Mouse (Mus musculus) liver, embryonic 15.5 days (tissue): ENCODE results near the gene Tmem222. TPM values are rescaled to one million over a fixed set of nuclear protein-coding genes. Genes with fewer than 3 reads are reported as not detected.
A peak's percentile ranks its signal among the peaks of the same experiment; 100 is the strongest.

Source experiments
- ATAC-seq: fragments of 200-750 bp; cut with Nextera tagmentation; 2 replicates; pipeline ENCODE4 v1.8.0; 2017; ENCODE audit warnings: moderate number of reproducible peaks, mild to moderate bottlenecking, moderate library complexity; ENCODE audit not compliant: insufficient read depth
- H3K27ac ChIP-seq: fragments of 300-500 bp; sonication (generic); replicated peaks from 2 replicates; pipeline ENCODE4 v1.5.1; 2015; ENCODE audit warnings: mild to moderate bottlenecking, inconsistent platforms
- H3K27me3 ChIP-seq: fragments of 300-500 bp; sonication (generic); 2 replicates; pipeline ENCODE4 v1.6.1; 2015; ENCODE audit warnings: mild to moderate bottlenecking, inconsistent platforms
- H3K36me3 ChIP-seq: fragments of 300-500 bp; sonication (generic); replicated peaks from 2 replicates; pipeline ENCODE4 v1.6.1; 2015; ENCODE audit warnings: moderate library complexity, mild to moderate bottlenecking, inconsistent platforms
- H3K4me1 ChIP-seq: fragments of 300-500 bp; sonication (generic); replicated peaks from 2 replicates; pipeline ENCODE4 v1.6.1; 2015; ENCODE audit warnings: inconsistent platforms
- H3K4me2 ChIP-seq: fragments of 300-500 bp; sonication (generic); 2 replicates; pipeline ENCODE4 v1.6.1; 2015; ENCODE audit warnings: moderate library complexity, mild to moderate bottlenecking, inconsistent platforms
- H3K4me3 ChIP-seq: fragments of 300-500 bp; sonication (generic); replicated peaks from 2 replicates; pipeline ENCODE4 v1.5.1; 2015; ENCODE audit warnings: mild to moderate bottlenecking, inconsistent platforms
- H3K9ac ChIP-seq: fragments of 300-500 bp; sonication (generic); 2 replicates; pipeline ENCODE4 v1.6.1; 2015; ENCODE audit warnings: moderate library complexity, mild to moderate bottlenecking, inconsistent platforms
- H3K9me3 ChIP-seq: fragments of 300-500 bp; sonication (generic); replicated peaks from 2 replicates; pipeline ENCODE4 v1.6.1; 2016; ENCODE audit warnings: inconsistent platforms
- WGBS: fragments of 180-500 bp; shearing (Covaris S2); methylation state at CpG from one replicate; pipeline ENCODE4 v1.1.7; 2015; ENCODE audit warnings: mixed read lengths; ENCODE audit not compliant: insufficient replicate concordance; 5-methylcytosine and 5-hydroxymethylcytosine counted together
- polyA plus RNA-seq: library from polyadenylated mRNA; unstranded; fragments of >200 nt; fragmentation: Nextera tagmentation; extraction: Ambion mirVana; gene quantifications from 2 replicates; pipeline ENCODE4 v1.2.1, GENCODE M21; 2015

Gene Tmem222
- polyA plus RNA-seq, 1 experiment from 2014 or later, result 35.8 TPM

DNA sequence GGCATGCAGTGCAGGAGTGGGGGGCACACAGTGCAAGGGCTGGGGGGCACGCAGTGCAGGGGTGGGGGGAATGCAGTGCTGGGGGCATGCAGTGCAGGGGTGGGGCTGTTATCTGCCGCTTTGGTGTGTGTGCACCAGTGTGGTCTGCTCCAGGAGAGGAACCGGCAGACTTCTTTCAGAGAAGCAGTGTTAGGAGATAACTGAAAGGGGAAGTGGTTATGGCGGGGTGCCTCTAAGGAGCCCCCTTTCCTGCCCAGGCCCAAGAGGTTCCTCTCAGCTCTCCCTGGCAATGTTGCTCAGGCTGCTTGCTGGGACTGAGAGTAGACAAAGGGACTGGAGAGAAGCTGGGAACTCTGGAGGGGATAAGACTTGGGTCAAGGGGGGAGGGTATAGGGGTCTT is 39.7 kb downstream of the Tmem222 start:
- Histone ChIP-seq H3K4me1 (peaks cover 42% of the 10 kb centered on the region), H3K4me2 (no peak overlapping the region), H3K9me3 (no peaks in the 10 kb centered on the region), H3K4me3 (no peak overlapping the region), H3K36me3 (no peaks in the 10 kb centered on the region), H3K27ac (peak overlapping the region; percentile 57; the same call in 1 of the 2 replicates), H3K27me3 (peaks cover 12% of the 10 kb centered on the region), H3K9ac (no peak overlapping the region)
- 0 out of 2 replicates have a peak, but pooled peaks have one; percentile 13 for ATAC-seq
- WGBS, result 10% methylated on average over 4 of the region's 4 CpGs

- Histone ChIP-seq H3K27me3 (peaks cover 3% of the 10 kb centered on the region), H3K4me1 (peaks cover 17% of the 10 kb centered on the region), H3K4me3 (no peak overlapping the region), H3K27ac (no peak overlapping the region), H3K4me2 (no peak overlapping the region), H3K9ac (no peak overlapping the region), H3K36me3 (no peaks in the 10 kb centered on the region), H3K9me3 (no peaks in the 10 kb centered on the region)
- ATAC-seq, result no peak
- WGBS, result 67% methylated on average over 5 of the region's 5 CpGs
Measured at GRCm38 (mm10) chr4:133235415-133235814, 42.2 kb downstream of the Tmem222 start.

GRCm38 (mm10) chr4:133234771-133235170 is 42.8 kb downstream of the Tmem222 start:
- no peak for ATAC-seq
- no peak overlapping the region for H3K4me3 ChIP-seq
- no peak overlapping the region for H3K9ac ChIP-seq
- 54% methylated on average over 5 of the region's 5 CpGs for WGBS
- no peaks in the 10 kb centered on the region for H3K9me3 ChIP-seq
- H3K4me1 ChIP-seq, result peaks cover 11% of the 10 kb centered on the region
- H3K4me2 ChIP-seq, result no peak overlapping the region
- no peaks in the 10 kb centered on the region for H3K36me3 ChIP-seq
- H3K27ac ChIP-seq, result no peak overlapping the region
- H3K27me3 ChIP-seq, result peaks cover 5% of the 10 kb centered on the region

GRCm38 (mm10) chr4:133233285-133233976 is 44.2 kb downstream of the Tmem222 start:
- Histone ChIP-seq H3K27ac (no peak overlapping the region), H3K4me1 (peaks cover 8% of the 10 kb centered on the region), H3K9me3 (no peaks in the 10 kb centered on the region), H3K36me3 (no peaks in the 10 kb centered on the region), H3K9ac (no peak overlapping the region), H3K4me3 (no peak overlapping the region), H3K4me2 (no peak overlapping the region), H3K27me3 (peaks cover 8% of the 10 kb centered on the region; the same call in 1 of the 2 replicates)
- WGBS, result 30% methylated on average over 10 of the region's 10 CpGs
- ATAC-seq, result no peak

GRCm38 (mm10) chr4:133229582-133229981 is 48.0 kb downstream of the Tmem222 start:
- Histone ChIP-seq H3K4me1 (no peaks in the 10 kb centered on the region), H3K36me3 (no peaks in the 10 kb centered on the region), H3K9me3 (no peaks in the 10 kb centered on the region), H3K4me2 (no peak overlapping the region), H3K27me3 (peaks cover 15% of the 10 kb centered on the region; the same call in 1 of the 2 replicates), H3K27ac (no peak overlapping the region), H3K4me3 (no peak overlapping the region), H3K9ac (no peak overlapping the region)
- no peak for ATAC-seq
- WGBS, result 68% methylated on average over 8 of the region's 8 CpGs

- Histone ChIP-seq H3K27me3 (peaks cover 34% of the 10 kb centered on the region), H3K27ac (no peak overlapping the region), H3K4me3 (no peak overlapping the region), H3K9me3 (no peaks in the 10 kb centered on the region), H3K36me3 (no peaks in the 10 kb centered on the region), H3K4me1 (no peaks in the 10 kb centered on the region), H3K9ac (no peak overlapping the region), H3K4me2 (no peak overlapping the region)
- no peak for ATAC-seq
- 47% methylated on average over 8 of the region's 8 CpGs for WGBS
Measured at GRCm38 (mm10) chr4:133227636-133228035, 50.0 kb downstream of the Tmem222 start.

DNA sequence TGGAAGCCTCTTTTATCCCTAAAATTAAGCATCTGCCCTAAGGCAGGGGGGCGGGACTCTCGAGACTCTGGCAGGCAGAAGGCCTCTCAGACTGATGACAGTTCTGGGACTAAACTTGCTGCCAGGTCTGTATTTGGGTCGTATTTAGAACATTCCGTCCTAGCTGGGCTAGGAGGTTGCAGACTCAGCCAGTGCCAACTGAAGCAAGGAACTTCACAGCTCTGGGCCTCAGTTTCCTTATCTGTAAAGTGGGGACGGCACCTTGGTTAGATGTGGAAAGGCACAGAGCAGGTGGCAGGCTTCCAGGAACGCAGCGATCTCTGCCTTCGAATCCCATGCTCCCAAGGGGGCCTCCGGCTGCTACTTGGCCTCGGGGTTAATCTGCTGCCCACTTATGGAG is 51.5 kb downstream of the Tmem222 start:
- Histone ChIP-seq H3K4me1 (no peaks in the 10 kb centered on the region), H3K36me3 (no peaks in the 10 kb centered on the region), H3K27me3 (peaks cover 50% of the 10 kb centered on the region), H3K4me3 (no peak overlapping the region), H3K4me2 (no peak overlapping the region), H3K27ac (no peak overlapping the region), H3K9ac (no peak overlapping the region), H3K9me3 (no peaks in the 10 kb centered on the region)
- no peak for ATAC-seq
- 68% methylated on average over 10 of the region's 10 CpGs for WGBS

GRCm38 (mm10) chr4:133223875-133224274 is 53.7 kb downstream of the Tmem222 start:
- peaks cover 64% of the 10 kb centered on the region for H3K27me3 ChIP-seq

DNA sequence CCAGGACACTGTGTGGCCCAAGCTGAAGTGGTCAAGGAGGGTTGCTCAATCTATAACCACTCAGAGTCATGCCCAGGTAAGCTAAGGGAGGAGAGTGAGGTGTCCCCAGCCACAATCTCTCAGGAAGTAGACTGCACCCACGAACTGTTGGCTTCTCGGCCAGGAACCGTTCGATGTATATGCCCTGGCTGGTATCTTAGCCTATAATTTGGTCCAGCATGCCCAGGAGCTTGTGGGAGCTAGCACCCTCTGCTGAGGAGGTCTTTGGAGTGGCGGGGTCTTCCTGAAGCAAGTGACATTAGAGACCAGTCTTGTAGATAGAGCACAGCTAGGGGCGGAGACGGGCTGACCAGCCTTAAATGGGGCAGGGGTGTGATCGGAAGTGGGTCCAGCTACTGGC is 55.9 kb downstream of the Tmem222 start:
- peaks cover 81% of the 10 kb centered on the region for H3K27me3 ChIP-seq
- H3K9ac ChIP-seq, result no peak overlapping the region
- WGBS, result 70% methylated on average over 8 of the region's 8 CpGs
- H3K9me3 ChIP-seq, result no peaks in the 10 kb centered on the region
- no peak for ATAC-seq
- H3K36me3 ChIP-seq, result no peaks in the 10 kb centered on the region
- H3K27ac ChIP-seq, result no peak overlapping the region
- no peak overlapping the region for H3K4me2 ChIP-seq
- no peak overlapping the region for H3K4me3 ChIP-seq
- H3K4me1 ChIP-seq, result peaks cover 5% of the 10 kb centered on the region; the same call in 1 of the 2 replicates

More at GRCm38 (mm10) chr4:133223875-133224274, 53.7 kb downstream of the Tmem222 start:
- no peak overlapping the region for H3K4me2 ChIP-seq
- H3K9ac ChIP-seq, result no peak overlapping the region
- no peak for ATAC-seq
- peaks cover 5% of the 10 kb centered on the region; the same call in 1 of the 2 replicates for H3K4me1 ChIP-seq
- no peaks in the 10 kb centered on the region for H3K9me3 ChIP-seq
- no peaks in the 10 kb centered on the region for H3K36me3 ChIP-seq
- 54% methylated on average over 5 of the region's 5 CpGs for WGBS
- H3K27ac ChIP-seq, result no peak overlapping the region
- no peak overlapping the region for H3K4me3 ChIP-seq

DNA sequence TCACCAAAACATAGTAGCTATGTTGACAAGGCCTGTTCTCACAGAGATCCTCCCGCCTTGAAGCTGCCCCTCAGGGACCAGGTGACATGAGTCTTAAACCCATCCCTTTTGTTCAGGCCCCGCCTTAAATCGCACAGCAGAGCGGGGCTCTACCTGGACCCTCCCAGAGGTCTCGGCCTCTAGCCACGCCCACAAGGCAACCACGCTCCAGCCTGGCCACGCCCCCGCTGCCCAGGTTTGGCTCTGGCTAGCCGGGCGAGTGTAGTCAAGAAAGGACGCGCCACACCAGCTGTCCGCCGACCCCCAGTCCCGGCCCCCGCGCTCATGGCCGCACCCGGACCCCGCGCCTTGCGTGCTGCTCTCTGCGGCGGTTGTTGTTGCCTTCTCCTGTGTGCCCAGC is 56.9 kb downstream of the Tmem222 start:
- 6% methylated on average over 25 of the region's 25 CpGs for WGBS
- peaks cover 76% of the 10 kb centered on the region for H3K27me3 ChIP-seq
- no peaks in the 10 kb centered on the region for H3K9me3 ChIP-seq
- H3K36me3 ChIP-seq, result no peaks in the 10 kb centered on the region
- H3K27ac ChIP-seq, result no peak overlapping the region
- ATAC-seq, result no peak
- no peak overlapping the region for H3K9ac ChIP-seq
- peaks cover 5% of the 10 kb centered on the region; the same call in 1 of the 2 replicates for H3K4me1 ChIP-seq
- peak overlapping the region; percentile 56 for H3K4me2 ChIP-seq
- peak overlapping the region; percentile 18 for H3K4me3 ChIP-seq

- H3K27me3 ChIP-seq, result peaks cover 85% of the 10 kb centered on the region
- H3K4me3 ChIP-seq, result no peak overlapping the region
- H3K9ac ChIP-seq, result no peak overlapping the region
- H3K4me2 ChIP-seq, result no peak overlapping the region
- WGBS, result 40% methylated on average over 3 of the region's 3 CpGs
- no peak overlapping the region for H3K27ac ChIP-seq
- H3K9me3 ChIP-seq, result no peaks in the 10 kb centered on the region
- ATAC-seq, result no peak
- H3K4me1 ChIP-seq, result peaks cover 5% of the 10 kb centered on the region; the same call in 1 of the 2 replicates
- H3K36me3 ChIP-seq, result no peaks in the 10 kb centered on the region
Measured at GRCm38 (mm10) chr4:133218745-133219144, 58.8 kb downstream of the Tmem222 start.
